Mouse (Mus musculus): ENCODE measurements at regions not wholly inside any gene's neighbourhood (a gene's known extent, or its start where the extent isn't known, plus 50 kb on each side); places are given as distances from the start of the nearest gene placed in this dataset.

- ATAC-seq (replicated peaks in 1 of 2; ENCODE audit: insufficient read depth in 1 of 2, low FRiP score in 2 of 2, low TSS enrichment in 1 of 2, low read depth in 1 of 2, poor library complexity in 2 of 2, severe bottlenecking in 2 of 2): no peak
Observed at GRCm38 (mm10) chr12:118594781-118595574, 251.2 kb upstream of the Sp8 start.

- ATAC-seq (replicated peaks in 1 of 2; ENCODE audit: insufficient read depth in 1 of 2, low FRiP score in 2 of 2, low TSS enrichment in 1 of 2, low read depth in 1 of 2, poor library complexity in 2 of 2, severe bottlenecking in 2 of 2): no peak
Observed at GRCm38 (mm10) chr12:118583829-118584628, 262.1 kb upstream of the Sp8 start.

- peak; percentile 95 to 98 for ATAC-seq (replicated peaks in 1 of 2; ENCODE audit: insufficient read depth in 1 of 2, low FRiP score in 2 of 2, low TSS enrichment in 1 of 2, low read depth in 1 of 2, poor library complexity in 2 of 2, severe bottlenecking in 2 of 2)
Observed at GRCm38 (mm10) chr12:118569811-118570210, 268.6 kb upstream of the Sp4 start.

- ATAC-seq (replicated peaks in 1 of 2; ENCODE audit: insufficient read depth in 1 of 2, low FRiP score in 2 of 2, low TSS enrichment in 1 of 2, low read depth in 1 of 2, poor library complexity in 2 of 2, severe bottlenecking in 2 of 2): no peak
Observed at GRCm38 (mm10) chr12:118566681-118567080, 265.4 kb upstream of the Sp4 start.

GRCm38 (mm10) chr12:118564394-118565112 is 263.3 kb upstream of the Sp4 start:
- peak; percentile 65 to 70 for ATAC-seq (replicated peaks in 1 of 2; ENCODE audit: insufficient read depth in 1 of 2, low FRiP score in 2 of 2, low TSS enrichment in 1 of 2, low read depth in 1 of 2, poor library complexity in 2 of 2, severe bottlenecking in 2 of 2)

- ATAC-seq (replicated peaks in 1 of 2; ENCODE audit: insufficient read depth in 1 of 2, low FRiP score in 2 of 2, low TSS enrichment in 1 of 2, low read depth in 1 of 2, poor library complexity in 2 of 2, severe bottlenecking in 2 of 2): no peak
Observed at GRCm38 (mm10) chr12:118562226-118562625, 261.0 kb upstream of the Sp4 start.

- no peak for ATAC-seq (replicated peaks in 1 of 2; ENCODE audit: insufficient read depth in 1 of 2, low FRiP score in 2 of 2, low TSS enrichment in 1 of 2, low read depth in 1 of 2, poor library complexity in 2 of 2, severe bottlenecking in 2 of 2)
Observed at GRCm38 (mm10) chr12:118549071-118549470, 247.8 kb upstream of the Sp4 start.

GRCm38 (mm10) chr12:118540336-118540735 is 239.1 kb upstream of the Sp4 start:
- ATAC-seq (replicated peaks in 1 of 2; ENCODE audit: insufficient read depth in 1 of 2, low FRiP score in 2 of 2, low TSS enrichment in 1 of 2, low read depth in 1 of 2, poor library complexity in 2 of 2, severe bottlenecking in 2 of 2): no peak

- ATAC-seq (replicated peaks in 1 of 2; ENCODE audit: insufficient read depth in 1 of 2, low FRiP score in 2 of 2, low TSS enrichment in 1 of 2, low read depth in 1 of 2, poor library complexity in 2 of 2, severe bottlenecking in 2 of 2): no peak
Observed at GRCm38 (mm10) chr12:118530514-118530913, 229.3 kb upstream of the Sp4 start.

- peak; percentile 37 to 42; a peak in 1 of 4 replicates for ATAC-seq (replicated peaks in 1 of 2; ENCODE audit: insufficient read depth in 1 of 2, low FRiP score in 2 of 2, low TSS enrichment in 1 of 2, low read depth in 1 of 2, poor library complexity in 2 of 2, severe bottlenecking in 2 of 2)
Observed at GRCm38 (mm10) chr12:118529428-118530361, 228.5 kb upstream of the Sp4 start.

- ATAC-seq (replicated peaks in 1 of 2; ENCODE audit: insufficient read depth in 1 of 2, low FRiP score in 2 of 2, low TSS enrichment in 1 of 2, low read depth in 1 of 2, poor library complexity in 2 of 2, severe bottlenecking in 2 of 2): no peak
Observed at GRCm38 (mm10) chr12:118521770-118522169, 220.5 kb upstream of the Sp4 start.

GRCm38 (mm10) chr12:118521329-118521728 is 220.1 kb upstream of the Sp4 start:
- no peak for ATAC-seq (replicated peaks in 1 of 2; ENCODE audit: insufficient read depth in 1 of 2, low FRiP score in 2 of 2, low TSS enrichment in 1 of 2, low read depth in 1 of 2, poor library complexity in 2 of 2, severe bottlenecking in 2 of 2)

GRCm38 (mm10) chr12:118519801-118520327 is 218.6 kb upstream of the Sp4 start:
- no peak for ATAC-seq (replicated peaks in 1 of 2; ENCODE audit: insufficient read depth in 1 of 2, low FRiP score in 2 of 2, low TSS enrichment in 1 of 2, low read depth in 1 of 2, poor library complexity in 2 of 2, severe bottlenecking in 2 of 2)

- ATAC-seq (replicated peaks in 1 of 2; ENCODE audit: insufficient read depth in 1 of 2, low FRiP score in 2 of 2, low TSS enrichment in 1 of 2, low read depth in 1 of 2, poor library complexity in 2 of 2, severe bottlenecking in 2 of 2): no peak
Observed at GRCm38 (mm10) chr12:118510989-118511388, 209.7 kb upstream of the Sp4 start.

- no peak for ATAC-seq (replicated peaks in 1 of 2; ENCODE audit: insufficient read depth in 1 of 2, low FRiP score in 2 of 2, low TSS enrichment in 1 of 2, low read depth in 1 of 2, poor library complexity in 2 of 2, severe bottlenecking in 2 of 2)
Observed at GRCm38 (mm10) chr12:118508972-118509917, 208.0 kb upstream of the Sp4 start.

- ATAC-seq (replicated peaks in 1 of 2; ENCODE audit: insufficient read depth in 1 of 2, low FRiP score in 2 of 2, low TSS enrichment in 1 of 2, low read depth in 1 of 2, poor library complexity in 2 of 2, severe bottlenecking in 2 of 2): no peak
Observed at GRCm38 (mm10) chr12:118500392-118500791, 199.2 kb upstream of the Sp4 start.
